Mouse (Mus musculus) neural tube, embryonic 14.5 days (tissue): ENCODE measurements around the gene Gm20075. TPM values are rescaled to one million over a fixed set of nuclear protein-coding genes. Genes with fewer than 3 reads are reported as not detected.
"Not testable (repeated sequence)": the region's sequence is repeated elsewhere in the genome, so short reads cannot be mapped to it uniquely, and the experiment has no call there.

Experiments used
- ATAC-seq: fragments of 200-750 bp; cut with Nextera tagmentation; 2 replicates; pipeline ENCODE4 v1.8.0; 2017; ENCODE audit warnings: low read depth, mild to moderate bottlenecking, moderate TSS enrichment, moderate library complexity
- H3K27ac ChIP-seq: fragments of 300-500 bp; sonication (generic); 2 replicates; pipeline ENCODE4 v1.5.1; 2014; ENCODE audit warnings: low read depth, mild to moderate bottlenecking, control low read depth, low read length, moderate library complexity, mixed read lengths
- H3K27me3 ChIP-seq: fragments of 300-500 bp; sonication (generic); 2 replicates; pipeline ENCODE4 v1.6.1; 2014; ENCODE audit warnings: low read length; ENCODE audit not compliant: control insufficient read depth, insufficient read depth
- H3K36me3 ChIP-seq: fragments of 300-500 bp; sonication (generic); 2 replicates; pipeline ENCODE4 v1.6.1; 2014; ENCODE audit warnings: low read length, mixed read lengths; ENCODE audit not compliant: control insufficient read depth, insufficient read depth
- H3K4me1 ChIP-seq: fragments of 300-500 bp; sonication (generic); 2 replicates; pipeline ENCODE4 v1.6.1; 2014; ENCODE audit warnings: low read length; ENCODE audit not compliant: control insufficient read depth, insufficient read depth
- H3K4me2 ChIP-seq: fragments of 300-500 bp; sonication (generic); 2 replicates; pipeline ENCODE4 v1.6.1; 2014; ENCODE audit warnings: mild to moderate bottlenecking, low read depth, low read length, control low read depth
- H3K4me3 ChIP-seq: fragments of 300-500 bp; sonication (generic); 2 replicates; pipeline ENCODE4 v1.5.1; 2014; ENCODE audit warnings: low read depth, low read length, control low read depth, mixed read lengths
- H3K9ac ChIP-seq: fragments of 300-500 bp; sonication (generic); replicated peaks from 2 replicates; pipeline ENCODE4 v1.6.1; 2014; ENCODE audit warnings: low read depth, mild to moderate bottlenecking, control low read depth, low read length, mixed read lengths
- H3K9me3 ChIP-seq: fragments of 300-500 bp; sonication (generic); 2 replicates; pipeline ENCODE4 v1.6.1; 2016; ENCODE audit warnings: low read length; ENCODE audit not compliant: control insufficient read depth
- WGBS: fragments of 180-500 bp; shearing (Covaris S2); extraction: QIAGEN DNeasy Blood & Tissue Kit; methylation state at CpG from one replicate; pipeline ENCODE4 v1.1.7; 2014; 5-methylcytosine and 5-hydroxymethylcytosine counted together
- polyA plus RNA-seq: library from polyadenylated mRNA; unstranded; fragments of >200 nt; fragmentation: Nextera tagmentation; extraction: Ambion mirVana; gene quantifications from 2 replicates; pipeline ENCODE4 v1.2.1, GENCODE M21; 2014

Gene Gm20075
- 25.5 and 37.3 TPM in 2 replicates for polyA plus RNA-seq

- not testable (repeated sequence) for H3K27ac ChIP-seq, ATAC-seq, H3K4me1 ChIP-seq, H3K27me3 ChIP-seq, H3K9me3 ChIP-seq, H3K4me3 ChIP-seq, H3K4me2 ChIP-seq, H3K9ac ChIP-seq, H3K36me3 ChIP-seq
- WGBS = 92% methylated on average over 3 of the region's 3 CpGs
These were observed at the start of gene Gm20075 for GRCm38 (mm10) chr13:96081276-96081675. Gene Gm20075 (minus strand): TSS chr13:96081376.

- Histone ChIP-seq H3K9ac (no peak overlapping the region; the same call in 1 of the 2 replicates), H3K36me3 (no peaks in the 10 kb centered on the region), H3K27me3 (peaks cover 4% of the 10 kb centered on the region; the same call in 1 of the 2 replicates), H3K4me2 (peak overlapping the region; percentile 76), H3K9me3 (no peaks in the 10 kb centered on the region), H3K27ac (peak overlapping the region; percentile 88), H3K4me1 (no peaks in the 10 kb centered on the region; the same call in 1 of the 2 replicates), H3K4me3 (peak overlapping the region; percentile 58)
- WGBS = 74% methylated on average over 3 of the region's 3 CpGs
- ATAC-seq = no peak
These were observed 47.9 kb upstream of the Gm20075 start for GRCm38 (mm10) chr13:96129081-96129480.

DNA sequence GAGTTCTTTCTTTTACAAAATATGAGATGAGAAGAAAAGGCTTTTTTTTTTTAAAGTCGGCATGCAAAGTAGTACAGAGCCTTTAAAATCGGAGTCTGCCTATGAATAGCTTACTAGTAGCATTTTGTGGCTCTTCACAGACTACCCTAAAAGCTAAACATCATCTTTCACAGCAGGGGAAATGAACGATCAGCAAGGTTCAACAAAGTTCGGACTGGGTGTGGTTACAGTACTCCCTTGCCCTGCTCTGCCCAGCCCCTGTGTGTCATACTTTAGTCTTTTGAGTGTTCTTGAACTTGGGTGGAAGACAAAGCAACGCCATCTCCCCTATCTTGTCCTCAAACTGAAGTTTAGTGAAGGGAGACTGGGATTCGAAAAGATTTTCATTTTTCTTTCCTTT is 45.5 kb upstream of the Gm20075 start:
- no peaks in the 10 kb centered on the region for H3K4me1 ChIP-seq
- peaks cover 4% of the 10 kb centered on the region; the same call in 1 of the 2 replicates for H3K27me3 ChIP-seq
- no peak overlapping the region for H3K27ac ChIP-seq
- no peaks in the 10 kb centered on the region for H3K36me3 ChIP-seq
- 79% methylated on average over 6 of the region's 6 CpGs for WGBS
- ATAC-seq = no peak
- H3K4me3 ChIP-seq = no peak overlapping the region
- no peaks in the 10 kb centered on the region for H3K9me3 ChIP-seq
- H3K9ac ChIP-seq = no peak overlapping the region
- no peak overlapping the region for H3K4me2 ChIP-seq

DNA sequence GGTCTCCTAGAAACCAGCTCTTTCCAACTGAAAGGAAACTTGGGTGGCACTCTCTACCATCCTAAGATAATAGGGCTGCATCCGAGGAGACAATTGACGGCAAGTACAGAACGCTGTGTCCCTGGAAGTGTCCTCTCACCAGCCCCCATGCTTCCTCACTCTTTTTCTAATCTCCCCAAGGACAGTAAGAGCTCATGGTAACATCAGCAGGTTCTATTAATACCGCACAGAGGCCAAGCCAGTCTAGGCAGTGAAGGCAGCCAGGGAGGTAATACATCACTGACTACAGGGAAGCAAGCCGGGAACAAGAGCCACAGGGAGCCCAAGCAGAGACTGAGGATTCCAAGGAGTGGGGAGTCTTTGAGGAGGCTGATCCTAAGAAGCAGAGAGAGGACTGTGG is 43.8 kb upstream of the Gm20075 start:
- WGBS = 64% methylated on average over 5 of the region's 5 CpGs
- no peak overlapping the region for H3K27ac ChIP-seq
- ATAC-seq = no peak
- no peak overlapping the region for H3K4me2 ChIP-seq
- H3K4me3 ChIP-seq = no peak overlapping the region
- no peak overlapping the region for H3K9ac ChIP-seq
- H3K9me3 ChIP-seq = no peaks in the 10 kb centered on the region
- no peaks in the 10 kb centered on the region for H3K4me1 ChIP-seq
- H3K36me3 ChIP-seq = no peaks in the 10 kb centered on the region
- H3K27me3 ChIP-seq = no peaks in the 10 kb centered on the region

DNA sequence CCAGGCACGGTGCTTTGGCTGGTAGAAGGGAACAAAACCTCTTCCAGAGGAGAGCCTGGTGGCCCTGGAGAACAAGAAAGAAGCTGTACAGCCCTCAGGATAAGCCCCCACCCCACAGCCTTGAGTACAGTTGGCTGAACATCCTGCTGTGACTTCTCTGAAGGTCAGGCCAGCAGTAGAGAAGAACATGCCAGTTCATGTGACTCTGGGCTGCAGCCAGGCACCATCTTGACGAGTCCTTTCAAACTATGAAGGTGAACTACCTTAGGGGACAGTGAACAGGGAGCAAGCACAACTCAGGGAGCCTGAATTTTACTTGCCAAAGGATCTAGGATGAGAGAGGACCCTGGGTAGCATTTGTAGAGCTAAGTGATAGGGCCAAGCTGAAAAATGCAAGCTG is 31.5 kb upstream of the Gm20075 start:
- H3K36me3 ChIP-seq = no peaks in the 10 kb centered on the region
- peaks cover 8% of the 10 kb centered on the region for H3K4me1 ChIP-seq
- no peak overlapping the region for H3K4me2 ChIP-seq
- no peak overlapping the region for H3K9ac ChIP-seq
- no peaks in the 10 kb centered on the region for H3K9me3 ChIP-seq
- no peak for ATAC-seq
- no peaks in the 10 kb centered on the region for H3K27me3 ChIP-seq
- H3K4me3 ChIP-seq = no peak overlapping the region
- H3K27ac ChIP-seq = no peak overlapping the region
- WGBS = 85% methylated on average over 2 of the region's 2 CpGs

DNA sequence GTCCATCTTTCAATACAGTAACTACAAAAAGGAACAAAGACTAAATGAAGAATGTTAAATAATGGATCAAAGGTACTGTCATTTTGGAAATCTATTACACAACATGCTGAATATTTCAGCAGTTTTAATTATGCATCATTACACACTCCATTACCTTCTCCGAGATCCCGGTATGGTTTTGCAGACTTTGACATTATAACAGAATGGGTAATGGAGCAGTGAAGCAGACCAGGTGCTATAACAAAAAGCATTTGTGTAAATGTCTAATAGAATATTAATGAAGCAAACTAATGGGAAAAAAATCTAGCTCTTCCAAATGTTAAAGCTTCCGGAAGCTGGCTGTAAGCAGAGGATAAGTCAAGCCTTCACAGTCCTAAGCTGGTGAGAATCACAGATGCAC is 29.6 kb upstream of the Gm20075 start:
- Histone ChIP-seq H3K4me2 (no peak overlapping the region), H3K9ac (no peak overlapping the region), H3K4me3 (no peak overlapping the region), H3K9me3 (no peaks in the 10 kb centered on the region), H3K4me1 (peaks cover 8% of the 10 kb centered on the region), H3K27me3 (no peaks in the 10 kb centered on the region), H3K36me3 (no peaks in the 10 kb centered on the region), H3K27ac (peak overlapping the region; percentile 55; the same call in 1 of the 2 replicates)
- 17% methylated on average over 3 of the region's 3 CpGs for WGBS
- peak; percentile 69; the same call in 1 of the 2 replicates for ATAC-seq

DNA sequence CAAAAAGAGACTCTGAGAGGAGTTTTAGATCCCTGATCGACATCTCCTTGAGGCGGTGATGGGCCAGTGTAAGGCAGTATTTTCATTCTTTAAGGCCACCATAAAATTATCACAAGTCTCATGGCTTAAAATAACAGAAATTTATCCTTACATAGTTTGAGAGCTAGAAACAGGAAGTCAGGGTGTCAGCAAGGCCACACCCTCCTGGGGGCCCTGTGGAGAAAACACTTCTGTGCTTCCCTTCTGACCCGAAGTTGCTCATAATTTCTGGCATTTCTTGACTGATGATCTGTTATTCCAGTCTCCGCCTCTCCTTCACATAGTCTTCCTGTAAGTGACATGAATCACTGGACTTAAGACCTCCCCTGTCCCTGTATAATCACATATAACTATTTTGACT is 25.2 kb upstream of the Gm20075 start:
- Histone ChIP-seq H3K9me3 (no peaks in the 10 kb centered on the region), H3K27me3 (no peaks in the 10 kb centered on the region), H3K4me3 (no peak overlapping the region), H3K9ac (no peak overlapping the region), H3K4me2 (no peak overlapping the region), H3K36me3 (no peaks in the 10 kb centered on the region), H3K27ac (no peak overlapping the region), H3K4me1 (peaks cover 6% of the 10 kb centered on the region)
- WGBS = 86% methylated on average over 4 of the region's 4 CpGs
- no peak for ATAC-seq

DNA sequence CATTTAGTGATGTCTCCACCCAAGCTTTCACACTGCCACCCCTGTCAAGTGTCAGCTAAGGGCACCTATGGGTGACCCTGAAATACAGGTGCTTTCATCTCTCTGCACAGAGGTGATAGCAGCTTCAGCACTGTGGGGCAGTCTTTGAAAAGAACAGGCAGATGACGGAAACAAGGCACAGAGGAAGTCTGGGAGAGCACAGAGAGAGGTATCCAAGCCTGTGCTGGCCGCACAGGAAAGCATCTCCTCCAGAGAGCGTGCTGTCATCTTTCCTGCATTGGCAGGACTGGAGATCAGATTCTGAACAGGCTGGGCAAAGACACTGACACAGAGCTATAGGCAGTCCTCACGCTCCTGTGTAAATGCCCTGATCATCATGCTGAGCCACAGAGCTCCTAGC is 9.8 kb upstream of the Gm20075 start:
- no peak overlapping the region for H3K4me3 ChIP-seq
- H3K4me1 ChIP-seq = no peaks in the 10 kb centered on the region
- H3K9me3 ChIP-seq = no peaks in the 10 kb centered on the region
- H3K27me3 ChIP-seq = no peaks in the 10 kb centered on the region
- no peak overlapping the region for H3K4me2 ChIP-seq
- no peak overlapping the region for H3K9ac ChIP-seq
- no peak for ATAC-seq
- 71% methylated on average over 4 of the region's 4 CpGs for WGBS
- H3K27ac ChIP-seq = no peak overlapping the region
- no peaks in the 10 kb centered on the region for H3K36me3 ChIP-seq

DNA sequence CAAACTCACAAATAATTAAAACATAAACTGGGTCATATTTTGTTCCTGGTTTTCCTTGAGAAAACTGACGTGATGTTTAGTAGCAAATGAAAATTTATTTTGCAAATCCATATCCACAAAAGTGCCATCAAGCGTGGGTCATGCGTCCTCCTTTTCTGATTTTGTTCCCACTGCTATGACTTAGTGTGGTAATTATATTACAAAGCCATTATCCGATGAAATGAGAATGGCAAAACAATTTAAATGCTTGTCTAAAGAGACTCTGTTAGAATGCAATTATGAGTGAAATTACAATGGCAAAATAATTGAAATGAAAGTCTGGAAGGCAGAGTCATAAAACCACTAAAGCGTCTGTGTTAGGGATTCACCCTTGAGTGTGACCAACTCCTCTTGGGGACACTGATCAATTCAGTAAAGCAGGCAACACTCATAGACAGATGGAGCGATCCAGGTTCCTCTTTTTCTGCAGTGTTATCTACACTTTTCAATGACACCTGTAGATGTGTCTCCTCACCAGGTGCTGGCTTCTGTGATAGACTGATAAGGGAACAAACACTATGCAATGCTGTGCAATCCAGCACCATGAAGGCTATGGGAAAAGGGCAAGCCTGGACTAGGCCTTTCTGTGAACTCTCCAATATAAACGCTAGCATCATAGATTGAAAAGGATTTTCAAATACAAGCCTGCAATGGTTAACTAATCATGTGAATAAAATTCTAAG is 4.6 kb upstream of the Gm20075 start:
- Histone ChIP-seq H3K4me1 (no peaks in the 10 kb centered on the region), H3K9me3 (no peaks in the 10 kb centered on the region), H3K4me3 (no peak overlapping the region), H3K27me3 (no peaks in the 10 kb centered on the region), H3K27ac (no peak overlapping the region; the same call in 1 of the 2 replicates), H3K9ac (no peak overlapping the region), H3K4me2 (no peak overlapping the region), H3K36me3 (no peaks in the 10 kb centered on the region)
- peak; percentile 63; the same call in 1 of the 2 replicates for ATAC-seq
- 59% methylated on average over 7 of the region's 7 CpGs for WGBS
